Mouse (Mus musculus): ENCODE results near the gene Tssk4.

Tssk4 gene

DNA sequence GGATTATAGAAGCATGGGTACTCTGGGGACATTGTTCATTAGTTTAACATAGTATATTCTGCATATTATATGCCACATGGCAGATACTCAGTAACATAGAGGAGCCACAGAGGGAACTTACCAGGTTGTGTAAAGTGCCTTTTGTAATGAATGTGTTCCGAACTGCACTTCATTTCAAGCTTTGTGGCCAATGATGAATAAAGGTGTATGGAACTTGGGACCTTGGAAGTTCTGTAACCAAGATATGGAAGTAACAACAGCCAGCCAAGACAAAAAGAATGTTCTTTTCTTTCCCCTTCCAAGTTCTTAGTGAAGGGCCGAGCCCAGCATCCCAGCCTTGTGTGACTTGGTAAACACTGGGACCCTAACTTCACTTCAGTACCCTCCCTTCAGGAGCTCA is at the start of gene Tssk4:
Gene Tssk4, plus strand, starts transcription at position 301 of the 400 bp plus-strand sequence.
- DNase-seq (ENCODE audit: low spot score in 2 of 2) = no peak

DNA sequence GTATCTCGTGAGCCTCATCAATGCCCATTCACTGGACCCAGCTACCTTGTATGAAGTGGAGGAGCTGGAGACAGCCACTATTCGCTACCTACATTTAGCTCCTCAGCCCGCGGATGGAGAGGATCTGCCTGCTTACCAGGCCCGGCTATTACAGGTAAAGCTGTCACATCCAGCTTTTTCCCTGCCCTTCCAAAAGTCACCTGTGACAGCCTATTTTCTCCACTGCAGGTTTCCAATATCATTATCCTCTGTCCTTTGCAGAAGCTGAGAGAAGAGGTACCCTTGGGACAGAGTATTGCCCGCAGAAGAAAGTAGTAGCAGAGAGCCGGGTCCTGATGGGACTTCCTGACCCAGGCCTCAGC is 46.7 kb upstream of the Tssk4 start, which contains the start of gene Irf9:
Gene Irf9, plus strand, starts transcription at position 301 of the 362 bp plus-strand sequence.
- DNase-seq (ENCODE audit: low spot score in 2 of 2) = no peak

DNA sequence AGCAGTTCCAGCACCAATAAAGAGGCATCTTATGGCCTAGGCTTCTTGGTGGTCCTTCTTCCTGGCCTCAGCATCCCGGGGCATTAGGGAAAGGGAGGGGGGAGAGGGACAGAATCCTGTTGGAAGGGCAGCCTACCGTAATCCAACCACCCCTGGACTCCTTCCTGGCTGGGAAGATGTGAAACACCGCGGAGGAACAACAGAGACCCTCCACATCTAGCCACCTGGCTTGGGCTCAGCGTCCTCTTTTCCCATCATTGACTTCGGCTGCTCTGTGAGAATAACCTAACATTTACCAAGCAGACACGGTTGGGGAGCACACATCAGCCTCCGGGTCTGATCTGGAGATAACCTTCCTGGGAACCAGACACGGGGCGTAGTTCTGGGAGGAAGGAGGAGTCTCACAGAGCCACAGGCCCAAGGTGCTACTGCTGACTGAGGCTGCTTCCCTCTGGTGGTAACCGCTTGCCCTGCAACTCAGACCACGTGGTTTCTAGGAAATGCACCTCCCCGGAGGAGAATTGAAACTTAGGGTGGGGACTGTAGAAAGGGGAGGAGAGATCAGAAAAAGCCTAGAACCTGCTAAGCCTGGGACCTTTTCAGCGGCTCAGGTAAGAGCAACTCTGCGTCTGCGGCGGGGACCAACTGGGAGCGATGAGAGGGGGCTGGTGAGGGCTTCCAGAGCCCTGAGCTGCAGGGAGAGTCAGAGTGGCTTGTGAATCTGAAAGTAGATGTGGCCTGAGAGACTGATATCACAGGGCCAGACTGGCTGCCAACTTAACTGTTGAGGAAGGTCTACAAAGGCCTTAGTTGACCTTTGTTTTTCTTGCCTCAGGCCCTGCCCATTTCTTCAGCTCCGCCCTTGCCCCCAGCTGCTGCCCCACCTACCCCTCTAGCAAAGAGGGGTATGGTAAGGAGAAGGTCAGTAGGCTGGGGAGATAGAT is 46.1 kb upstream of the Tssk4 start:
- peak; percentile 96 for DNase-seq (ENCODE audit: low spot score in 2 of 2)

DNA sequence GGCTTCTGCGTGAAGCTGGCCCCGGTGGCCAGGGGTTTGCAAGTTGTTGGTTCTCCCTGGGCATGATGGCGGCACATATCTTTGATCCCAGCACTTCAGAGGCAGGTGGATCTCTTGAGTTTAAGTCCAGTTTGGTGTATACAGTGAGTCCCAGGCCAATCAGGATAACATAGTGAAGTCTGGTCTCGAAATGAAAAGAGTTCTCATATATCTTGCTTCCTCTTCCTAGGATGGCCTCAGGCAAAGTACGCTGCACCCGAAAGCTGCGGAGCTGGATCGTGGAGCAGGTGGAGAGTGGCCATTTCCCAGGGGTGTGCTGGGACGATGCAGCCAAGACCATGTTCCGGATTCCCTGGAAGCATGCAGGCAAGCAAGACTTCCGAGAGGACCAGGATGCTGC is 45.2 kb upstream of the Tssk4 start:
- no peak for DNase-seq (ENCODE audit: low spot score in 2 of 2)

DNA sequence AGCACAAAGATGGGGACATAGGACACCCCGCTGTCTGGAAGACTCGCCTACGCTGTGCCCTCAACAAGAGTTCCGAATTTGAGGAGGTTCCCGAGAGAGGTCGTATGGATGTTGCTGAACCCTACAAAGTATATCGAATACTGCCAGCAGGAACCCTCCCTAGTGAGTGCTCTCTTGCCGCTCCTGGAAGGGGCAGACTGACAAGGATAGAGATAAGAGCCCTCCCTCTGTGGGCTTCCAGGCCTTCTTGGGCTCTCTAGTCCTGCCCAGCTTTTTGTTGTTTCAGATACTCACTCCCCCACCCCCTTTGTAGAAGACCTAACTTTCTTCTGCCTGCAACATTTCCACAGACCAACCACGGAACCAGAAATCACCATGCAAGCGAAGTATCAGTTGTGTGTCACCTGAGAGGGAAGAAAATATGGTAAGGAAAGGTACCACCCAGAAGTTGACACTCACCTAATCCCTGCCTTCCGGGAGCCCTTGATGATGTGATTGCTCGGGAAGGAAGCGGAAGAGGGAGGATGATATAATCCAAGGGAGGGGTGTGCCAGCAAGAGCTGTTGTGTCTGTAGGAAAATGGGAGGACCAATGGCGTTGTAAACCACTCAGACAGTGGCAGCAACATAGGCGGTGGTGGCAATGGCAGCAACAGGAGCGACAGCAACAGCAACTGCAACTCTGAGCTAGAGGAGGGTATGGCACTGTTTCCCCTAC is 44.1 kb upstream of the Tssk4 start:
- no peak for DNase-seq (ENCODE audit: low spot score in 2 of 2)

DNA sequence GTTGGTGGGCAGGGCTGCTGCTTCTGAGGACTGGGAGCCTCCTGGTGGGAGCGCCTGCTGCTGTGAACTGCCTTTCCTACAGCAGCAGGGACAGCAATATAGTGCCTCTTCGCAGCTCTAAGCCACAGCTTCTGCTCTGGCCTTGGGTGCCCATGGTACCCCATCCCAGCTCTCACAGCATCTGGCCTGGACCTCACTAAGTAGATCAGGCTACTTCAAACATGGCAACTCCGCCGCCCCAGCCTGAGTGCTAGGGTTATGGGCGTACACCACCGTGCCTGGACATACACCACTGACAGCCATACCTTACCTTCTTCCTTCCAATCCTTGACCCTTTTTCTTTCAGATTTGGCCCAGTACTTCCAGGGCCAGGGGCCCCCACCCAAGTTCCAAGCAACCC is 41.6 kb upstream of the Tssk4 start:
- no peak for DNase-seq (ENCODE audit: low spot score in 2 of 2)

DNA sequence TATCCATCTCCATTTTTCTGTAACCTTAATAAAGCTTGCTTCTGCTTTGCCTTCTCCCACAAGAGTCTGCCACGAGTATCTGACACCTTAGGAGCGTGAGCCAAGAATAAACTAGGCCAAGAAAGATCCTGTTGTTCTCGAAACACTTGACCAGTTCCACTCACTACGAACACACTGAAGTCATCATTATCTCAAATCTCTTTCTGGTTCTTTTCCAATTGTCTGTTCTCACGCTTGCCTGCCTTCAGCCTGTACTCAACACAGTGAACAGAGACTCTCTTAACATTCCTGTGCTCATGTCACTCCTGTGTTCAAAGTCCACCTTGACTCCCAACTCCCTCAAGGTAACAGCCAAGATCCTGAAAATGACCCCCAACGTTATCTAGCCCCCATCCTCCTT is 36.6 kb upstream of the Tssk4 start:
- no peak for DNase-seq (ENCODE audit: low spot score in 2 of 2)

DNA sequence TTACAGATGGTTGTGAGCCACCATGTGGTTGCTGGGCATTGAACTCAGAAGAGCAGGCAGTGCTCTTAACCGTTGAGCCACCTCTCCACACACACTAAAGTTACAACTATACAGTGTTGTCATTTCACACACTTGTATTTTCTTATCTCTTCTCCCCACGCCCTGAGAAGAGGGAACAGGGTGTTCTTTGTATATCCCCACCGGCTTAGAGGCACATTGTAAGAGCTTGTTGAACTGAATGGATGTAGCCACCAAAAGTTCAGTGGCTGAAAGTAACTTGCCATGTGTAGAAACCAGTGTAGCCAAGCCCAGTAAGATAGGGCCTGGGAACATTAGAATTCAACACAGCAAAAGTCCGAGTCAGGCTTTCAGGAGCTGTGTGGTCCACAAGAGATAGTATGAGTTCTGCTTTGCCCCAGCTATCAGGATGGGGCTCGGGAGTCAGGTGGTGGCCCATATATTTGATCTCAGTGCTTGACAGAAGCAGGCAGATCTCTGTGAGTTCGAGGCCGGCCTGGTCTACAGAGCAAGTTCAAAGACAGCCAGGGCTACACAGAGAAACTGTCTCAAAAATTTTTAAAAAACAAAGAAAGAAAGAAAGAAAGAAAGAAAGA is 35.3 kb upstream of the Tssk4 start:
- DNase-seq (ENCODE audit: low spot score in 2 of 2) = no peak

DNA sequence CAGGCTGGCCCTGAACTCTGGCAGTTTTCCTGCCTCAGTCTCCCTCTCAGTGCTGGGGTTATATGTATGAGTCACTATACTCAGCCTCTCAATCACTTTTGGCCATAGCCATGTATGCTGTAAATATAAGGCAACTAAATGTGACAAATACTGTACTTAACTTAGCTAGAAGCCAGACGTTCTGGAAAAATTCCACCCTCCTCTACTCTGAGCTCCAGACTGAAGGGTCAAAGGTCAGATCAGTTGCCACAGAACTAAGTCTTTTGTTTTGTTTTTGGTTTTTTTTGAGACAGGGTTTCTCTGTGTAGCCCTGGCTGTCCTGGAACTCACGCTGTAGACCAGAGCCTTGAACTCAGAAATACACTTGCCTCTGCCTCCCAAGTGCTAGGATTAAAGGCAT is 34.1 kb upstream of the Tssk4 start:
- no peak for DNase-seq (ENCODE audit: low spot score in 2 of 2)

DNA sequence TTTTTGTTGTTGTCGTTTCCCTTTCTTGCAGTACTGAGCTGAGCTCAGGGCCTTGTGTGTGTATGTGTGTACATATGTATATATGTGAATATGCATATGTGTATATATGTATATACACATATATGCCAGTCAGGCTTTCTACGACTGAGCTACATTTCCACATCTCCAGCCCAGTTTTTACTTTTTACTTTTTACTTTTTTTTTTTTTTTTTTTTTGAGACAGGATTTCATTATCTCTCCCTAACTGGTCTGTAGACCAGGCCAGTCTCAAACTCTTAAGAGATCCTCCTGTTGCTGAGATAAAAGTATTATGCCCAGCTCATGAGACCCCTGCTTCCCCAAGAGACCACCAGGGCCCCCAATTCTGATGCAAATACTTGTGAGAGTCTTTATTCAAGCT is 33.1 kb upstream of the Tssk4 start:
- DNase-seq (ENCODE audit: low spot score in 2 of 2) = no peak

DNA sequence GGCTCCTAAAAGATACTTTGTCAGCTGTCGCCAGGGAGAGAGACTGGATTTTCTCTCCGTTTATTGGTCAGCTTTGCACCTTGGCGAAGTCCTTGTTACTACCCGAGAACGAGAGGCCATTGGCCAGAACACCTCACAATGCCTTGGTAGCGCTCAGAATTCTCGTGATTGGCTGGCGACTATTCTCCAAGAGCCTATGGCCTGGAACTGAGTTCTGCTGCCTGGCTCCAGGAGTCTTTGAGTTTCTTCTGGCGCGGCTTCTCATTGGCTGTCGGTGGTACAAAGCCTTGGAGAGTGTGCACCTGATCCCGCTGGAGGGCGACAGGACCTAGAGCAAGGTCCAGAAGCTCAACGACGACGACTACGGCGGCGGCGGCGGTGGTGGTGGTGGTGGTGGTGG is 32.2 kb upstream of the Tssk4 start, which contains the start of gene Rec8:
Gene Rec8, plus strand, starts transcription at position 216 of the 400 bp plus-strand sequence.
- DNase-seq (ENCODE audit: low spot score in 2 of 2) = peak in 1 of 2 experiments; percentile 17

DNA sequence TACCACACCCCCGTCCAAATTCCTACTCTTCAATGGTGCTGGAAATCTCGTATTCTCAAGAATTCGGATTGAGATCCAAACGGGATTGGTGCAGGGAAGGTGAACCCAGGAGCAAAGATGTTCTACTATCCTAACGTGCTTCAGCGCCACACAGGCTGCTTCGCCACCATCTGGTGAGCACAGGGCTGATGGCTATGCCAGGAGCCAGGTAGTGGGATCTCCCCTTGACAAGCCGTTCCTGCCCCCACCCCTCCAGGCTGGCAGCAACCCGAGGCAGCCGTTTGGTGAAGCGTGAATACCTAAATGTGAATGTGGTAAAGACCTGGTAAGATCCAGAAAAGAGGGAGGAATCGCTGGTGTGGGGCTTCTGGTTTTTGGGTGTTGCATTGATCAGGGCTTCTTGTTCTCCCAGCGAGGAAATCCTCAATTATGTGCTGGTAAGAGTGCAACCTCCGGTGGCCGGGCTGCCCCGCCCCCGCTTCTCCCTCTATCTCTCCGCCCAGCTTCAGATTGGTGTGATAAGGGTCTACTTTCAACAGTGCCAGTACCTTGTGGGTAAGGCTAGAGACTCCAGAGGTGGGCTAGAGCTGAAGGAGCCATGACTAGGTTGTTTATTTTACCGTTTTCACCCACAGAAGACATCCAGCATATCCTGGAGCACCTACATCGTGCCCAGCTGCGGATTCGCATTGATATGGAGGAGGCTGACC is 31.3 kb upstream of the Tssk4 start:
- DNase-seq (ENCODE audit: low spot score in 2 of 2) = peak in 1 of 2 experiments; percentile 17

DNA sequence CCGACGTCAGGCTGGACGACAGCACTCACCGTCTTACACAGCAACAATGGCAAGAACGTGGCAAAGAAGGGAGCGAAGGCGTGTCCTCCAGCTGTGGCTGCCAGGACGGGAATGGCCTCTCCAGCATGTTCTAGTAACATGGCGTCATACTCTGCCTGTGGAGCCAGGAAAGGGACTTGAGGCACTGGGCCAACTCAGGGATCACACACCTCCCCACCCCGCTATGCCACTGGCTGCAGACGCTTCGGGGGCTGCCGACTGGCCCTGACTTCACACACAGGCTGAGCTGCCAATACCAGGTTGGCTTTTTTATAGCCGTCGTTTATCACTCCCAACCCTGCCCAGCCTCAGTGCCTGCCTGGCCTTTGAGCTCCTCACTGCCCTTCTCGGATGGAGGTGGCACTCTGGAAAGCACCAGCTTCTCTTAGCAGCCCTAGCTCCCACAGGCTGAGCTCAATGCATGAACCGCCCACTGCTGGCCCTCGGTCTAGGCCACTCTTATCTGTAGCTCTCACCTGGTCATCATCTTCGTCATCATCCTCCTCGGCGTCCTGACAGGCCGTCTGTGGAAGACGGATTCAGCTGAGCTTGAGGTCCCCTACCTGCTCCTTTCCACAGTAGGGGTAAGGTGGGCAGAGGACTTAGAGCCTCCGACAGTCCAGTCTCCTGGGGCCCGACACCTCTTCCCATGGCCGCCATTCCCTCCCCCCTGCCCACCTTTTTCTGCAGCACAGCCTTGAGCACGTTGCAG is 21.7 kb upstream of the Tssk4 start:
- DNase-seq (ENCODE audit: low spot score in 2 of 2) = no peak

DNA sequence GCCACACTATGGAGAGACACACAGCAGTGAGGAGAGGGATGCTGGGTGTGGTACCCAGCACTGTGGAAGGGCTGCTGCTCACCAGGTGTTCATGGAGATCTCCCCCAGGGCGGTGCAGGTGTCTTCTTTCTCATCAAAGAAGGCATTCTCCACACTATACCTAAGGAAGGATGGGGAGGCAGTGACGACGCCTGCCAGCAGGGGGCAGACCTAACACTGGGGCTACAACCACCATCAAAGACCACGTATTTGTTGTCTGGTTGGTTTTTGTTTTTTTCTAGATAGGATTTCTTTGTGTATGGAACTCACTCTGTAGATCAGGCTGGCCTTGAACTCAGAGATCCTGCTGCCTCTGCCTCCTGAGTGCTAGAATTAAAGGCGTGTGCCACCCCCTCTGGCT is 20.7 kb upstream of the Tssk4 start:
- peak; percentile 48 to 62 for DNase-seq (ENCODE audit: low spot score in 2 of 2)

DNA sequence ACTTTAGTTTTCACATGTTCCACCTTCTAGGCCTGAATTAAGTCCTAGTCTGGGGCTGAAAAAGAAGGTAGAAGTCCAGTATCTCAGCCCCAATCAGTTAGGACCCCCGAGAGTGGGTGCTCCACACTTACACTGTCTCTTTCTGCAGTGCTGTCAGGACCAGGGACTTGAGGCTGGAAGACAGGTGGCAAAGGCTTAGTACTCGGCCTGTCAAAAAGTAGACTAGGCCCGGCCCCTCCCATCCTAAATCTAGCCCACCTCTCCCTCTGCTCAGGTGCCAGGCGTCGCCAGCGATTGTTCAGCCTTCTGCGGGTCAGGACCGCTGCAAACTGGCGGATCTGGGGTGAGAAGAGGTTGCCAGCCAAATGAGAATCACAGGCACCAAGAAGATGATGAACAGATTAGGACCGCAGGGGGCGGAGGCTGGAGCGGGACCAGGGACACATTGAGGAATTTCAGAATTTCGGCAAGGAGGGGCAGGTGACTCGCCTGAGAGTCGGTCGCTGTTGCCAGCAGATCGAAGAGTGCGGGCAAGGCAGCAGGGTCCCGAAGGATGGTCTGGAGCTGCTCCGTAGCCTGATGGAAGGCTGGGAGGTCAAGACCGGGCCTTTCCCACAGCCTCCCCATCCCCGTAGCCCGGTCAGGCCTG is 15.0 kb upstream of the Tssk4 start:
- no peak for DNase-seq (ENCODE audit: low spot score in 2 of 2)

DNA sequence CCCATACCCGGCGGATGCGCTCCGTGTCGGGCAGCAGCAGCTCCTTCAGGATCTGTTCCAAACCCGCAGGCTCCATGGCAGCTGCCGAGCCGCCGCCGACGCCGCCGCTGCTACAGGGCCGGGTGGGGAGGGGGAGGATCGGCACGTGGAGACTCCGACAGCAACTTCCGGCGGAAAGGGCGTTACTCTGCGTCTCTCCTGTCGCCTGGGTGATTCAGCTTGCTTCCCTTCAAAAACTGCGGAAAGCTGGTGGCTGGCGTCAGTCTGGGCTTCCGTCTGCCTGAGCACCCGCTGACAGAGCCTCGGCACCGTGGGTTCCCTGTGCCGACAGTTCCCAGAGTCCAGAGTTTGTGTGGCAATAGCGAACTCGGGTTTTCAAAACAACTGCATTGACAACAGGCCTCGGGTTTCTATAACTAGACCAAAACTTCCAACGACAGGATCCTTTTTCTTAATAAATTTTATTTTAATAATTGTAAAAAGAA is 14.4 kb upstream of the Tssk4 start, which contains the start of gene Ipo4:
Gene Ipo4, minus strand, starts transcription at position 435 of the 485 bp plus-strand sequence.
- DNase-seq (ENCODE audit: low spot score in 2 of 2) = peak; percentile 83 to 84

DNA sequence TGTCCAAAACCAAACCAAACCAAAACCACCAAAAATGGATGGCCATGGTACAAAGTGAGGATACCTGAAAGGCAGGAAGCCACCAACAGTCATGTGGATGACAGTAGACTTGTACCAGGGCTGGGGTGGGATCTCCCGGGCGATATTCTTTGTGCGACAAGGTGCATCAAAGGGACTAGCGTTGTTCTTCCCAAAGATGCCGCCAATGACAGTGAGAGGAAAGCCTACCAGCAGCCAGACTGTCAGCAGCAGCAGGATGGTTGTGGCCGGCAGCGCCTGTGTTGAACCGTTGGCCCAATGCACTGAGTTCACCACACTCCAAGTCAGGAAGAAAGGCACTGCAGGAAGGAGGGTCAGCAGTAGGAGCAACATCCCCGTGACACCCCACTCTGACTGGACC is 12.2 kb upstream of the Tssk4 start, which contains the start of gene Gm49378:
Gene Gm49378, minus strand, starts transcription at position 101 of the 400 bp plus-strand sequence.
- no peak for DNase-seq (ENCODE audit: low spot score in 2 of 2)

DNA sequence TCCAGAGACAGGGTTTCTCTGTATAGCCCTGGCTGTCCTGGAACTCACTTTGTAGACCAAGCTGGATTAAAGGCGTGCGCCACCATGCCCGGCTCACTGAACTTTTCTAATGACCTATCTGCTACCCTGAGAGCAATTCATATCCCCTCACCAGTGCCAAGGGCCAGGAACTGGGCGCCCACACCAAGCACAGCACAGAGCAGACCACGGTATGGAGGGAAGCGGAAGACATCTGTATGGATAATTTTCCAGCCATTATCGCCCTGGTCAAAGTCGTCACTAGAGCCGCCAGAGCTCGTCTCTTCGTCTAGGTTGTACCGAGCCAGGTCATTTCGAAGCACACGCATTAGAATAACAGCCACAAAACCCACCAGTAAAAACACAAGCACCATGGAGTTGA is 9.2 kb upstream of the Tssk4 start:
- no peak for DNase-seq (ENCODE audit: low spot score in 2 of 2)

DNA sequence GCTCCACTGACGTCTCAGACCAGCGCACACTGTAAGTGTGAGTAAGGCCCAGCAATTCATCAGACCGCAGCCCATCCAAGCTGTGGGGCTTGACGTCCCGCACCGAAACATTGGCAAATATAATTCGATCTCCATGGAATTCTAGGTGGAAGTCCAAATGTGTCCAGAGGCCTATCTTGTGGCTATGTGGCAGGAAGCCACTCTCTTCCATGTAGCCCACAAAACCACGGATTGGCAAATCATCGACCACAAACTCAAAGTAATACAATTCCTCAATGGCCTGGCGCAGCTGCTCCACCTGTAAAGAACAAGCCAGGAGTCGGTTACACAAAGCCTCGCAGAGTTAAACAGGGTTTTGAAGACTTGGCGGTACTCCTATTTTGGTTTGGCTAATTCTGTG is 8.7 kb upstream of the Tssk4 start:
- no peak for DNase-seq (ENCODE audit: low spot score in 2 of 2)

DNA sequence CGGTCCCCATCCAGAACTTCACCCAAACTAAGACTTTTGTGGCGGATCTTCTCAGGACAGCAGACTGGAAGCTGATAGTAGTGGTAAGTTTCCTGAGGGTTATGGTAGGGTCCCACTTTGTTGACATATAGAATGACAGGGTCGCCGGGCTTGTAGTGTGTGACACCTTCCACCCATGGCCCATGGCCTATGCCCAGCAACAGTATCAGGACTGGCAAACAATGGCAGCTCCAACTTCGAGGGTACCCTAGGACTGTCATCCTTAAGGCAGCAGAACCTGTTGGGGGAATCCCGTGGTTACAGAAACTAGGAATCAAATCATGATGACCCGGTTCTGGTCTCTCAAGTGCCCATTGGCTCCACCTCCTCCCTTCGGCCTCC is 7.3 kb upstream of the Tssk4 start:
- DNase-seq (ENCODE audit: low spot score in 2 of 2) = no peak
